ENCODE assay signal across 9 mouse cellular contexts in genomic region chr14:79617121-79617828, GRCm38 (mm10). TPM values are rescaled to one million over a fixed set of nuclear protein-coding genes. Genes with fewer than 3 reads are reported as not detected.
DNase-seq lines count a peak whose midpoint lies in the region; ATAC-seq and TF ChIP-seq lines count a peak whose summit lies in the region.
"Had no signal": no experiment of that assay in that cellular context is flagged by ENCODE, and none has a peak within 500 bp of the region (broad histone marks: within the 10 kb centered on the region; RNA-seq: fewer than 3 reads in every experiment).

No protein-coding gene starts in this region.

- H3K27ac ChIP-seq in heart, postnatal 0 days (ENCODE audit: low read depth), result no peak overlapping the region
- no peak overlapping the region for H3K27ac ChIP-seq in heart, embryonic 12.5 days (ENCODE audit: poor library complexity, severe bottlenecking)
- no peak overlapping the region for H3K27ac ChIP-seq in kidney, embryonic 16.5 days (ENCODE audit: low read length)
- H3K27ac ChIP-seq: heart, embryonic 15.5 days had no signal

- peak; percentile 66 for TF ChIP-seq CTCF in heart, postnatal 0 days (IDR thresholded peaks at IDR 0.05; ENCODE audit: low read depth)

- H3K9ac ChIP-seq in heart, postnatal 0 days (replicated peaks; ENCODE audit: low read depth, low read length), result no peak overlapping the region
- no peak overlapping the region for H3K9ac ChIP-seq in heart, embryonic 12.5 days
- no peak overlapping the region for H3K9ac ChIP-seq in kidney, embryonic 16.5 days (replicated peaks; ENCODE audit: low read length)
- H3K9ac ChIP-seq: heart, embryonic 15.5 days had no signal

- WGBS in heart, postnatal 0 days, result 79% methylated on average over 8 of the region's 8 CpGs
- 84% methylated on average over 8 of the region's 8 CpGs for WGBS in heart, embryonic 12.5 days
- 91% methylated on average over 8 of the region's 8 CpGs for WGBS in kidney, embryonic 16.5 days

- H3K4me3 ChIP-seq in heart, postnatal 0 days (ENCODE audit: low read depth, low read length), result no peak overlapping the region
- H3K4me3 ChIP-seq in heart, embryonic 12.5 days, result no peak overlapping the region
- no peak overlapping the region for H3K4me3 ChIP-seq in kidney, embryonic 16.5 days (ENCODE audit: low read length)
- H3K4me3 ChIP-seq: heart, embryonic 15.5 days had no signal

- no peaks in the 10 kb centered on the region for H3K9me3 ChIP-seq in heart, postnatal 0 days (replicated peaks; ENCODE audit: control insufficient read depth, low read length)
- no peaks in the 10 kb centered on the region; the same call in 1 of the 2 replicates for H3K9me3 ChIP-seq in heart, embryonic 12.5 days (replicated peaks)
- no peaks in the 10 kb centered on the region for H3K9me3 ChIP-seq in kidney, embryonic 16.5 days (ENCODE audit: low read length)
- H3K9me3 ChIP-seq: heart, embryonic 15.5 days had no signal

- no peaks in the 10 kb centered on the region for H3K4me1 ChIP-seq in heart, postnatal 0 days (ENCODE audit: control insufficient read depth, insufficient read depth)
- H3K4me1 ChIP-seq in heart, embryonic 12.5 days (replicated peaks), result peaks cover 7% of the 10 kb centered on the region; the same call in 1 of the 2 replicates
- H3K4me1 ChIP-seq in kidney, embryonic 16.5 days (ENCODE audit: insufficient read depth, low read length), result 0 out of 2 replicates have a peak, but pooled peaks cover 3% of the 10 kb centered on the region

- no peaks in the 10 kb centered on the region for H3K27me3 ChIP-seq in heart, postnatal 0 days (ENCODE audit: control insufficient read depth, insufficient read depth, low read length)
- H3K27me3 ChIP-seq in heart, embryonic 12.5 days (replicated peaks), result no peaks in the 10 kb centered on the region
- no peaks in the 10 kb centered on the region for H3K27me3 ChIP-seq in kidney, embryonic 16.5 days (ENCODE audit: insufficient read depth, low read length)
- H3K27me3 ChIP-seq: heart, embryonic 15.5 days had no signal

- H3K4me2 ChIP-seq in heart, postnatal 0 days (ENCODE audit: low read depth, low read length), result no peak overlapping the region
- no peak overlapping the region for H3K4me2 ChIP-seq in heart, embryonic 12.5 days
- H3K4me2 ChIP-seq in kidney, embryonic 16.5 days (replicated peaks; ENCODE audit: low read depth, low read length), result no peak overlapping the region
- H3K4me2 ChIP-seq: heart, embryonic 15.5 days had no signal

- TF ChIP-seq EP300 in heart, postnatal 0 days (IDR thresholded peaks at IDR 0.05; ENCODE audit: low read depth), result no peak

- ATAC-seq in heart, postnatal 0 days (ENCODE audit: insufficient read depth, low read depth), result no peak
- no peak for ATAC-seq in heart, embryonic 12.5 days (ENCODE audit: insufficient number of reproducible peaks, low FRiP score)
- ATAC-seq in kidney, embryonic 16.5 days (ENCODE audit: low FRiP score, low TSS enrichment), result no peak

- H3K36me3 ChIP-seq in heart, postnatal 0 days (replicated peaks; ENCODE audit: control insufficient read depth, insufficient read depth, low read length), result peaks cover 65% of the 10 kb centered on the region
- H3K36me3 ChIP-seq in heart, embryonic 12.5 days, result peaks cover 60% of the 10 kb centered on the region
- peaks cover 47% of the 10 kb centered on the region for H3K36me3 ChIP-seq in kidney, embryonic 16.5 days (ENCODE audit: insufficient read depth, low read length)

- DNase-seq in heart, postnatal 0 days (ENCODE audit: low spot score), result no peak
- DNase-seq in 3T3-L1 (ENCODE audit: low read depth, low spot score) (peak; percentile 33), MN1 (ENCODE audit: low spot score) (peak; percentile 24)
- DNase-seq in layer of hippocampus, adult 9-11 months, result peak; percentile 29
- no peak for DNase-seq in thymus, postnatal 36 days
- DNase-seq in urinary bladder, postnatal 4 days (ENCODE audit: low spot score in 2 of 2), result no peak

RNA-seq across cellular contexts. Expression of gene Sugt1, which starts 29.8 kb away (rescaled TPM):
- total RNA-seq in heart, postnatal 0 days (2014; rRNA removed; ENCODE audit: low replicate concordance), result 24.8 and 33.1 TPM in 2 replicates
- 95.5 and 102 TPM in 2 replicates for polyA plus RNA-seq in heart, postnatal 0 days (2015; fragmentation: Nextera tagmentation; extraction: Ambion mirVana)
- polyA plus RNA-seq in heart, embryonic 12.5 days (2016; fragmentation: Nextera tagmentation; extraction: Ambion mirVana), result 98.9 and 99.1 TPM in 2 replicates
- polyA plus RNA-seq in kidney, embryonic 16.5 days (2015; fragmentation: Nextera tagmentation; extraction: Ambion mirVana), result 114 and 118 TPM in 2 replicates

RNA-seq across cellular contexts. Expression of gene Cnmd, which starts 44.7 kb away (rescaled TPM):
- total RNA-seq in heart, postnatal 0 days (2014; rRNA removed; ENCODE audit: low replicate concordance), result not detected in 2 replicates
- 0.82 and 0.98 TPM in 2 replicates for polyA plus RNA-seq in heart, postnatal 0 days (2015; fragmentation: Nextera tagmentation; extraction: Ambion mirVana)
- polyA plus RNA-seq in heart, embryonic 12.5 days (2016; fragmentation: Nextera tagmentation; extraction: Ambion mirVana), result 0.85 and 1.3 TPM in 2 replicates
- polyA plus RNA-seq in kidney, embryonic 16.5 days (2015; fragmentation: Nextera tagmentation; extraction: Ambion mirVana), result 2.0 and 2.6 TPM in 2 replicates

Comparison
In these comparisons a context has a peak if more than half of its experiments do, and no peak if none do; other contexts are left out.
1. DNase-seq: peak in 3T3-L1 (single experiment), MN1 (single experiment) and layer of hippocampus, adult 9-11 months (single experiment); none in heart, postnatal 0 days (single experiment), thymus, postnatal 36 days (0 of 2) and urinary bladder, postnatal 4 days (0 of 2).